Mouse (Mus musculus) MEL (cell line): ENCODE measurements at regions not wholly inside any gene's neighbourhood (a gene's known extent, or its start where the extent isn't known, plus 50 kb on each side); places are given as distances from the start of the nearest gene placed in this dataset.

ENCODE experiments used
- DNase-seq: peaks from one replicate; pipeline ENCODE4 v3.0.0; 2011; ENCODE audit warnings: low read depth, low spot score
- H3K27ac ChIP-seq: 2 replicates; pipeline ENCODE4 v1.5.1; 2012; ENCODE audit warnings: low read depth, mild to moderate bottlenecking, control low read depth, low read length, moderate library complexity; ENCODE audit not compliant: control insufficient read depth
- H3K27me3 ChIP-seq, 2 experiments: fragments of 150-350 bp in 1 of 2; sonication (generic) in 1 of 2; 2 replicates each; pipeline ENCODE4 v1.6.1; 2012; ENCODE audit warnings: low read length in 2 of 2, mild to moderate bottlenecking in 2 of 2, improper control_type of control experiment in 1 of 2, moderate library complexity in 1 of 2; ENCODE audit not compliant: insufficient read depth in 2 of 2, control insufficient read depth in 1 of 2
- H3K36me3 ChIP-seq, 2 experiments: 2 replicates each; pipeline ENCODE4 v1.6.1; 2012 to 2014; ENCODE audit warnings: low read length in 2 of 2, improper control_type of control experiment in 1 of 2, inconsistent platforms in 1 of 2, mild to moderate bottlenecking in 1 of 2; ENCODE audit not compliant: insufficient read depth in 2 of 2, control insufficient read depth in 1 of 2
- H3K4me1 ChIP-seq, 2 experiments: fragments of 150-350 bp in 1 of 2; sonication (generic) in 1 of 2; 2 replicates each; pipeline ENCODE4 v1.6.1; 2012; ENCODE audit warnings: low read length in 2 of 2, improper control_type of control experiment in 1 of 2, mild to moderate bottlenecking in 1 of 2; ENCODE audit not compliant: insufficient read depth in 2 of 2, control insufficient read depth in 1 of 2
- H3K4me3 ChIP-seq, 2 experiments: fragments of 150-350 bp in 1 of 2; sonication (generic) in 1 of 2; 2 replicates each; pipeline ENCODE4 v1.5.1; 2012; ENCODE audit warnings: low read depth in 2 of 2, low read length in 2 of 2, mild to moderate bottlenecking in 2 of 2, moderate library complexity in 2 of 2, control low read depth in 1 of 2, improper control_type of control experiment in 1 of 2; ENCODE audit not compliant: control insufficient read depth in 1 of 2, insufficient read depth in 1 of 2
- H3K79me2 ChIP-seq: 2 replicates; pipeline ENCODE4 v1.6.1; 2012; ENCODE audit warnings: mild to moderate bottlenecking, low read length, moderate library complexity; ENCODE audit not compliant: control insufficient read depth, poor library complexity, insufficient read depth
- H3K9ac ChIP-seq: 2 replicates; pipeline ENCODE4 v1.6.1; 2012; ENCODE audit warnings: low read depth, mild to moderate bottlenecking, control low read depth, low read length, moderate library complexity; ENCODE audit not compliant: control insufficient read depth, poor library complexity, severe bottlenecking
- H3K9me3 ChIP-seq: fragments of 150-350 bp; sonication (generic); replicated peaks from 2 replicates; pipeline ENCODE4 v1.6.1; 2012; ENCODE audit warnings: mild to moderate bottlenecking, low read length, improper control_type of control experiment, moderate library complexity; ENCODE audit not compliant: insufficient read depth
- BHLHE40 ChIP-seq: IDR thresholded peaks from 2 replicates; pipeline ENCODE4 v1.6.1; 2012; ENCODE audit warnings: low read depth, mild to moderate bottlenecking, inconsistent platforms, low read length, improper control_type of control experiment, borderline replicate concordance
- CHD2 ChIP-seq: IDR thresholded peaks from 2 replicates; pipeline ENCODE4 v1.6.1; 2011; ENCODE audit warnings: low read length, improper control_type of control experiment
- CTCF ChIP-seq, 3 experiments: IDR thresholded peaks in 2 of 3; conservative IDR thresholded peaks in 1 of 3; 2 replicates each; pipeline ENCODE4 v1.5.1; 2011 to 2012; ENCODE audit warnings: low read length in 3 of 3, low read depth in 2 of 3, mild to moderate bottlenecking in 2 of 3, improper control_type of control experiment in 1 of 3, inconsistent platforms in 1 of 3, mixed read lengths in 1 of 3, moderate library complexity in 1 of 3; ENCODE audit not compliant: control insufficient read depth in 1 of 3, insufficient read depth in 1 of 3, poor library complexity in 1 of 3, severe bottlenecking in 1 of 3
- E2F4 ChIP-seq: IDR thresholded peaks from 2 replicates; pipeline ENCODE4 v1.6.1; 2011; ENCODE audit warnings: low read depth, low read length, improper control_type of control experiment, borderline replicate concordance
- EP300 ChIP-seq, 2 experiments: IDR thresholded peaks; 2 replicates each; pipeline ENCODE4 v1.6.1; 2011; ENCODE audit warnings: improper control_type of control experiment in 2 of 2, low read length in 2 of 2, low read depth in 1 of 2, mild to moderate bottlenecking in 1 of 2
- ETS1 ChIP-seq: IDR thresholded peaks from 2 replicates; pipeline ENCODE4 v1.6.1; 2012; ENCODE audit warnings: low read depth, mild to moderate bottlenecking, inconsistent platforms, low read length, improper control_type of control experiment, moderate library complexity
- HCFC1 ChIP-seq: IDR thresholded peaks from 2 replicates; pipeline ENCODE4 v1.6.1; 2012; ENCODE audit warnings: low read depth, mild to moderate bottlenecking, inconsistent platforms, low read length, improper control_type of control experiment, moderate library complexity
- KAT2A ChIP-seq: conservative IDR thresholded peaks from 2 replicates; pipeline ENCODE4 v1.6.1; 2012; ENCODE audit warnings: low read depth, low read length, improper control_type of control experiment, inconsistent platforms
- MAZ ChIP-seq: IDR thresholded peaks from 2 replicates; pipeline ENCODE4 v1.6.1; 2012; ENCODE audit warnings: low read depth, mild to moderate bottlenecking, inconsistent platforms, low read length, improper control_type of control experiment
- MYB ChIP-seq: IDR thresholded peaks from 2 replicates; pipeline ENCODE4 v1.6.1; 2011; ENCODE audit warnings: mild to moderate bottlenecking, low read depth, low read length, improper control_type of control experiment
- MYC ChIP-seq: IDR thresholded peaks from 2 replicates; pipeline ENCODE4 v1.6.1; 2011; ENCODE audit warnings: low read depth, mild to moderate bottlenecking, low read length, improper control_type of control experiment, moderate library complexity
- NELFE ChIP-seq: IDR thresholded peaks from 2 replicates; pipeline ENCODE4 v1.6.1; 2011; ENCODE audit warnings: low read depth, low read length, improper control_type of control experiment
- NRF1 ChIP-seq: IDR thresholded peaks from 2 replicates; pipeline ENCODE4 v1.6.1; 2014; ENCODE audit warnings: low read depth, mild to moderate bottlenecking, inconsistent platforms, low read length, improper control_type of control experiment, moderate library complexity; ENCODE audit not compliant: poor library complexity, insufficient read depth, severe bottlenecking
- POLR2A ChIP-seq, 2 experiments: IDR thresholded peaks; 2 replicates each; pipeline ENCODE4 v1.6.1; 2011 to 2012; ENCODE audit warnings: low read length in 2 of 2, mild to moderate bottlenecking in 2 of 2, control low read depth in 1 of 2, improper control_type of control experiment in 1 of 2, low read depth in 1 of 2, moderate library complexity in 1 of 2; ENCODE audit not compliant: control insufficient read depth in 1 of 2, insufficient read depth in 1 of 2, poor library complexity in 1 of 2
- POLR2AphosphoS2 ChIP-seq: IDR thresholded peaks from 2 replicates; pipeline ENCODE4 v1.6.1; 2011; ENCODE audit warnings: low read length, improper control_type of control experiment
- POLR2AphosphoS5 ChIP-seq: IDR thresholded peaks from 2 replicates; pipeline ENCODE4 v1.6.1; 2012; ENCODE audit warnings: low read depth, borderline replicate concordance, mild to moderate bottlenecking, inconsistent platforms, low read length, moderate library complexity, mixed read lengths
- SIN3A ChIP-seq: IDR thresholded peaks from 2 replicates; pipeline ENCODE4 v1.6.1; 2012; ENCODE audit warnings: low read length, improper control_type of control experiment, inconsistent platforms
- TBP ChIP-seq: IDR thresholded peaks from 2 replicates; pipeline ENCODE4 v1.8.0; 2011; ENCODE audit warnings: low read depth, low read length, improper control_type of control experiment
- TCF12 ChIP-seq: IDR thresholded peaks from 2 replicates; pipeline ENCODE4 v1.6.1; 2014; ENCODE audit warnings: low read depth, mild to moderate bottlenecking, inconsistent platforms, low read length, improper control_type of control experiment, moderate library complexity
- ZC3H11A ChIP-seq: IDR thresholded peaks from 2 replicates; pipeline ENCODE4 v1.6.1; 2012; ENCODE audit warnings: low read depth, mild to moderate bottlenecking, inconsistent platforms, low read length, improper control_type of control experiment
- ZKSCAN1 ChIP-seq: IDR thresholded peaks from 2 replicates; pipeline ENCODE4 v1.6.1; 2012; ENCODE audit warnings: low read depth, mild to moderate bottlenecking, inconsistent platforms, low read length, improper control_type of control experiment, moderate library complexity

DNA sequence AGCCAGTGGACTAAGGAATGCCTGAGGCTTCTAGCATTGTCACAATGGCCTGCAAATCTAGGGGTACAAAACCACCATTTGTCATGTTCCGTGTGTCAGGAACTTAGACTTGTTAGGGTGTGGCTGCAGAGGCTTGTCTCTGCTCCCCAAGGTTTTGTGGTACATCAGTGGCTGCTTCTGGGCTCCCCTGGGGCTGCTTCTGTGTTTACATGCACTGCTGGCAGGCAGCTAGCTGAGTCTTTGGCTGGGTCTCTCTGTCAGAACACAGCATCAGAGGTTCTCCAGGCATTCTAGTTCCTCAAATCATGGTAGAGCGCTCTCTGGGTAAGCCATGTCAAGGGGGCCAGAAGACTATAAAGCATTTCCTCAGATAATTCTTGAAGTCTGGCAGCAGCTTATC lies 60.3 kb downstream of the Tnp1 start:
- TF ChIP-seq POLR2A (IDR thresholded peaks at IDR 0.05; ENCODE audit: control insufficient read depth in 1 of 2, insufficient read depth in 1 of 2, low read depth in 1 of 2, low read length in 2 of 2, poor library complexity in 1 of 2) (no peak), ZKSCAN1 (no peak), POLR2AphosphoS5 (no peak), POLR2AphosphoS2 (no peak), MYB (no peak), TBP (no peak), ZC3H11A (no peak), SIN3A (no peak), EP300 (IDR thresholded peaks at IDR 0.05; ENCODE audit: low read depth in 1 of 2, low read length in 2 of 2) (no peak), TCF12 (no peak), BHLHE40 (no peak), CTCF (IDR thresholded peaks at IDR 0.05 in 2 of 3, conservative IDR thresholded peaks at IDR 0.05 in 1 of 3; ENCODE audit: control insufficient read depth in 1 of 3, insufficient read depth in 1 of 3, low read depth in 2 of 3, low read length in 3 of 3, poor library complexity in 1 of 3, severe bottlenecking in 1 of 3) (no peak), CHD2 (no peak), HCFC1 (no peak), NRF1 (no peak), KAT2A (no peak)
- TF ChIP-seq, all 39 proteins: peak for 0
- Histone ChIP-seq H3K4me1 (no peaks in the 10 kb centered on the region), H3K9me3 (no peaks in the 10 kb centered on the region), H3K4me3 (no peak overlapping the region), H3K36me3 (no peaks in the 10 kb centered on the region), H3K27ac (no peak overlapping the region), H3K79me2 (no peaks in the 10 kb centered on the region), H3K9ac (no peak overlapping the region), H3K27me3 (no peaks in the 10 kb centered on the region)
- no peak for DNase-seq

DNA sequence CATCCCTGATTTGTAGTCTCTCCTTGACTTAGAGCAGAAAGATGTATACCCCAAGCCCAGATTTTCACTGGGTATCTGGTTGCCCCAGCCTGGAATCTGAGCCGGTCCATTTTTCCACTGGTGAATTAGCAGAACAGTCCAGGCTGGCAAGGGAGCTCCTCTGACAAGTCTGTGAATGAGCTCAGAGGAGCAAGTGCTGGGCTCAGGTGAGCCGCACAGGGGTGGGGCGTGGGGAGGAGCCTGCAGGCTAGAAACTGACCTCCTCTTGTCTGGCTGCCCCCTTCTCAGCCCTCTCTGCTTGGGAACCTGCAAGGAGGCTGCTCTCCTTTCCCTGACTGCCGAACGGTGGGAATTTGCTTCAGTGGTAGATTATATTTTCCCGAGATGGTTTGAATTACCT lies 62.8 kb downstream of the Tnp1 start:
- Histone ChIP-seq H3K9me3 (no peaks in the 10 kb centered on the region), H3K4me1 (no peaks in the 10 kb centered on the region), H3K36me3 (no peaks in the 10 kb centered on the region), H3K27ac (no peak overlapping the region), H3K79me2 (no peaks in the 10 kb centered on the region), H3K27me3 (no peaks in the 10 kb centered on the region), H3K4me3 (no peak overlapping the region), H3K9ac (no peak overlapping the region)
- TF ChIP-seq EP300 (IDR thresholded peaks at IDR 0.05; ENCODE audit: low read depth in 1 of 2, low read length in 2 of 2) (no peak), ETS1 (no peak), E2F4 (no peak), MAZ (no peak), TCF12 (no peak), MYC (no peak), POLR2AphosphoS2 (no peak), NELFE (no peak)
- no peak for DNase-seq
